Comparison of ENCODE assay signal across 7 mouse cellular contexts in genomic region chr7:45182606-45183005, GRCm38 (mm10). TPM values are rescaled to one million over a fixed set of nuclear protein-coding genes. Genes with fewer than 3 reads are reported as not detected.
DNase-seq lines count a peak whose midpoint lies in the region; ATAC-seq and TF ChIP-seq lines count a peak whose summit lies in the region.

No protein-coding gene starts in this region.

- H3K9ac ChIP-seq in lung, embryonic 14.5 days: peak overlapping the region; percentile 28
- H3K9ac ChIP-seq in forebrain, embryonic 11.5 days (ENCODE audit: low read length): no peak overlapping the region
- H3K9ac ChIP-seq in neural tube, embryonic 15.5 days (replicated peaks): no peak overlapping the region

- peak overlapping the region; percentile 30 for H3K4me3 ChIP-seq in lung, embryonic 14.5 days (ENCODE audit: low read depth, low read length)
- H3K4me3 ChIP-seq in forebrain, embryonic 11.5 days (ENCODE audit: low read depth, low read length): peak overlapping the region; percentile 15; the same call in 1 of the 2 replicates
- peak overlapping the region; percentile 38 for H3K4me3 ChIP-seq in neural tube, embryonic 15.5 days (replicated peaks)

- no peaks in the 10 kb centered on the region for H3K4me1 ChIP-seq in lung, embryonic 14.5 days (ENCODE audit: insufficient read depth)
- peaks cover 6% of the 10 kb centered on the region; the same call in 1 of the 2 replicates for H3K4me1 ChIP-seq in forebrain, embryonic 11.5 days (replicated peaks; ENCODE audit: control insufficient read depth, insufficient read depth, low read length)
- peaks cover 20% of the 10 kb centered on the region for H3K4me1 ChIP-seq in neural tube, embryonic 15.5 days

- peak; percentile 26; the same call in 1 of the 2 replicates for TF ChIP-seq CTCF in lung, embryonic 14.5 days (IDR thresholded peaks at IDR 0.05; ENCODE audit: low read depth)

- no peaks in the 10 kb centered on the region for H3K36me3 ChIP-seq in lung, embryonic 14.5 days (ENCODE audit: insufficient read depth)
- H3K36me3 ChIP-seq in forebrain, embryonic 11.5 days (ENCODE audit: control insufficient read depth, insufficient read depth, low read length): no peaks in the 10 kb centered on the region
- H3K36me3 ChIP-seq in neural tube, embryonic 15.5 days: no peaks in the 10 kb centered on the region

- peak; percentile 48; the same call in 1 of the 2 replicates for ATAC-seq in lung, embryonic 14.5 days (ENCODE audit: insufficient read depth)
- 0 out of 2 replicates have a peak, but pooled peaks have one; percentile 8 for ATAC-seq in forebrain, embryonic 11.5 days (replicated peaks; ENCODE audit: low FRiP score)
- no peak; the same call in 1 of the 2 replicates for ATAC-seq in neural tube, embryonic 15.5 days (ENCODE audit: low FRiP score)

- no peaks in the 10 kb centered on the region for H3K9me3 ChIP-seq in lung, embryonic 14.5 days (ENCODE audit: low read depth, low read length)
- no peaks in the 10 kb centered on the region for H3K9me3 ChIP-seq in forebrain, embryonic 11.5 days (ENCODE audit: control insufficient read depth, low read length)
- no peaks in the 10 kb centered on the region for H3K9me3 ChIP-seq in neural tube, embryonic 15.5 days (replicated peaks)

- H3K27ac ChIP-seq in lung, embryonic 14.5 days (ENCODE audit: low read depth): no peak overlapping the region
- no peak overlapping the region for H3K27ac ChIP-seq in forebrain, embryonic 11.5 days (ENCODE audit: low read depth, low read length)
- H3K27ac ChIP-seq in neural tube, embryonic 15.5 days (replicated peaks): no peak overlapping the region

- WGBS in lung, embryonic 14.5 days: 14% methylated on average over 11 of the region's 11 CpGs
- WGBS in forebrain, embryonic 11.5 days: 16% methylated on average over 11 of the region's 11 CpGs
- WGBS in neural tube, embryonic 15.5 days: 16% methylated on average over 11 of the region's 11 CpGs

- H3K27me3 ChIP-seq in lung, embryonic 14.5 days (ENCODE audit: insufficient read depth, low read length): peaks cover 94% of the 10 kb centered on the region
- H3K27me3 ChIP-seq in forebrain, embryonic 11.5 days (ENCODE audit: control insufficient read depth, insufficient read depth, low read length): peaks cover 72% of the 10 kb centered on the region
- H3K27me3 ChIP-seq in neural tube, embryonic 15.5 days (replicated peaks): peaks cover 91% of the 10 kb centered on the region

- H3K4me2 ChIP-seq in lung, embryonic 14.5 days: peak overlapping the region; percentile 61
- H3K4me2 ChIP-seq in forebrain, embryonic 11.5 days (ENCODE audit: low read depth, low read length, severe bottlenecking): peak overlapping the region; percentile 51
- H3K4me2 ChIP-seq in neural tube, embryonic 15.5 days: peak overlapping the region; percentile 68

- no peak for DNase-seq in lung, embryonic 14.5 days
- no peak for DNase-seq in lung, postnatal 4 days
- DNase-seq in forebrain, embryonic 11.5 days (ENCODE audit: low spot score): no peak
- DNase-seq in kidney, postnatal 14 days: peak; percentile 41
- no peak for DNase-seq in adrenal gland, postnatal 36 days
- no peak for DNase-seq in urinary bladder, adult 18-20 months (ENCODE audit: low spot score in 2 of 2)

RNA-seq across cellular contexts. Expression of gene Pth2, which starts 1.8 kb away (rescaled TPM):
- not detected in 2 replicates for polyA plus RNA-seq in lung, embryonic 14.5 days (2014; fragmentation: Nextera tagmentation; extraction: Ambion mirVana)
- polyA plus RNA-seq in forebrain, embryonic 11.5 days (2014; fragmentation: Nextera tagmentation; extraction: Ambion mirVana): not detected in 2 replicates
- polyA plus RNA-seq in neural tube, embryonic 15.5 days (2015; fragmentation: Nextera tagmentation; extraction: Ambion mirVana): not detected in 2 replicates
- total RNA-seq in adrenal gland, postnatal 36 days (2021): not detected

RNA-seq across cellular contexts. Expression of gene Gfy, which starts 3.2 kb away (rescaled TPM):
- not detected in 2 replicates for polyA plus RNA-seq in lung, embryonic 14.5 days (2014; fragmentation: Nextera tagmentation; extraction: Ambion mirVana)
- 0.13 and 0.33 TPM in 2 replicates for polyA plus RNA-seq in forebrain, embryonic 11.5 days (2014; fragmentation: Nextera tagmentation; extraction: Ambion mirVana)
- not detected in 2 replicates for polyA plus RNA-seq in neural tube, embryonic 15.5 days (2015; fragmentation: Nextera tagmentation; extraction: Ambion mirVana)
- not detected for total RNA-seq in adrenal gland, postnatal 36 days (2021)

RNA-seq across cellular contexts. Expression of gene Slc17a7, which starts 18.9 kb away (rescaled TPM):
- polyA plus RNA-seq in lung, embryonic 14.5 days (2014; fragmentation: Nextera tagmentation; extraction: Ambion mirVana): 0.09 and 0.97 TPM in 2 replicates
- polyA plus RNA-seq in forebrain, embryonic 11.5 days (2014; fragmentation: Nextera tagmentation; extraction: Ambion mirVana): 3.6 and 4.6 TPM in 2 replicates
- polyA plus RNA-seq in neural tube, embryonic 15.5 days (2015; fragmentation: Nextera tagmentation; extraction: Ambion mirVana): 0.37 and 0.55 TPM in 2 replicates
- under 1 TPM in 1 of 2 experiments, not detected in 1; 0.17 TPM for total RNA-seq in adrenal gland, postnatal 36 days (2021)

RNA-seq across cellular contexts. Expression of gene Ccdc155, which starts 22.1 kb away (rescaled TPM):
- 0.19 and 0.38 TPM in 2 replicates for polyA plus RNA-seq in lung, embryonic 14.5 days (2014; fragmentation: Nextera tagmentation; extraction: Ambion mirVana)
- 0.83 and 0.90 TPM in 2 replicates for polyA plus RNA-seq in forebrain, embryonic 11.5 days (2014; fragmentation: Nextera tagmentation; extraction: Ambion mirVana)
- polyA plus RNA-seq in neural tube, embryonic 15.5 days (2015; fragmentation: Nextera tagmentation; extraction: Ambion mirVana): 0.36 and 0.60 TPM in 2 replicates
- not detected for total RNA-seq in adrenal gland, postnatal 36 days (2021)

RNA-seq across cellular contexts. Expression of gene Aldh16a1, which starts 28.2 kb away (rescaled TPM):
- 52.1 and 52.9 TPM in 2 replicates for polyA plus RNA-seq in lung, embryonic 14.5 days (2014; fragmentation: Nextera tagmentation; extraction: Ambion mirVana)
- 44.0 and 44.1 TPM in 2 replicates for polyA plus RNA-seq in forebrain, embryonic 11.5 days (2014; fragmentation: Nextera tagmentation; extraction: Ambion mirVana)
- polyA plus RNA-seq in neural tube, embryonic 15.5 days (2015; fragmentation: Nextera tagmentation; extraction: Ambion mirVana): 19.5 and 26.8 TPM in 2 replicates
- 10 to 100 TPM; 62.7 to 76.7 TPM for total RNA-seq in adrenal gland, postnatal 36 days (2021)
